8 mouse cellular contexts compared by ENCODE assay signal in genomic region chr2:32082229-32082628, GRCm38 (mm10). TPM values are rescaled to one million over a fixed set of nuclear protein-coding genes. Genes with fewer than 3 reads are reported as not detected.
DNase-seq lines count a peak whose midpoint lies in the region; ATAC-seq and TF ChIP-seq lines count a peak whose summit lies in the region.

No protein-coding gene starts in this region.

- no peak for ATAC-seq in hindbrain, embryonic 14.5 days (ENCODE audit: low FRiP score)
- ATAC-seq in midbrain, embryonic 11.5 days (ENCODE audit: low FRiP score) = no peak
- ATAC-seq in granulocyte monocyte progenitor cell, adult 5-6 weeks (replicated peaks; ENCODE audit: poor library complexity, severe bottlenecking) = no peak

- peak overlapping the region; percentile 69; the same call in 1 of the 2 replicates for H3K9ac ChIP-seq in ES-Bruce4 (ENCODE audit: low read depth, poor library complexity, severe bottlenecking)
- H3K9ac ChIP-seq in hindbrain, embryonic 14.5 days = peak overlapping the region; percentile 63; the same call in 1 of the 2 replicates
- H3K9ac ChIP-seq in midbrain, embryonic 11.5 days (ENCODE audit: low read length) = no peak overlapping the region

- H3K27ac ChIP-seq in heart, embryonic 10.5 days = peak overlapping the region; percentile 96
- H3K27ac ChIP-seq in ES-Bruce4 (ENCODE audit: insufficient read depth, low read length) = no peak overlapping the region
- no peak overlapping the region for H3K27ac ChIP-seq in hindbrain, embryonic 14.5 days
- H3K27ac ChIP-seq in midbrain, embryonic 11.5 days (ENCODE audit: low read depth, low read length) = no peak overlapping the region

- WGBS in heart, embryonic 10.5 days = 20% methylated on average over 2 of the region's 2 CpGs
- WGBS in hindbrain, embryonic 14.5 days = 48% methylated on average over 2 of the region's 2 CpGs
- 41% methylated on average over 2 of the region's 2 CpGs for WGBS in midbrain, embryonic 11.5 days

- H3K4me2 ChIP-seq in hindbrain, embryonic 14.5 days (replicated peaks) = peak overlapping the region; percentile 100
- H3K4me2 ChIP-seq in midbrain, embryonic 11.5 days = peak overlapping the region; percentile 98

- peaks cover 16% of the 10 kb centered on the region for H3K36me3 ChIP-seq in heart, embryonic 10.5 days
- H3K36me3 ChIP-seq in ES-Bruce4 (ENCODE audit: control insufficient read depth, insufficient read depth, low read length, poor library complexity, severe bottlenecking) = no peaks in the 10 kb centered on the region
- H3K36me3 ChIP-seq in hindbrain, embryonic 14.5 days (replicated peaks; ENCODE audit: control insufficient read depth, insufficient read depth) = no peaks in the 10 kb centered on the region
- no peaks in the 10 kb centered on the region for H3K36me3 ChIP-seq in midbrain, embryonic 11.5 days (ENCODE audit: control insufficient read depth, insufficient read depth, low read length)

- peaks cover 33% of the 10 kb centered on the region for H3K27me3 ChIP-seq in heart, embryonic 10.5 days (ENCODE audit: insufficient read depth, poor library complexity, severe bottlenecking)
- no peaks in the 10 kb centered on the region; the same call in 1 of the 2 replicates for H3K27me3 ChIP-seq in ES-Bruce4 (ENCODE audit: control insufficient read depth, insufficient read depth, low read length, poor library complexity, severe bottlenecking)
- H3K27me3 ChIP-seq in hindbrain, embryonic 14.5 days (ENCODE audit: control insufficient read depth, insufficient read depth, low read length) = peaks cover 41% of the 10 kb centered on the region
- H3K27me3 ChIP-seq in midbrain, embryonic 11.5 days (ENCODE audit: control insufficient read depth, insufficient read depth, low read length) = peaks cover 42% of the 10 kb centered on the region

- TF ChIP-seq CTCF in ES-Bruce4 (IDR thresholded peaks at IDR 0.05; ENCODE audit: low read depth, low read length) = no peak

- H3K9me3 ChIP-seq in heart, embryonic 10.5 days = no peaks in the 10 kb centered on the region
- no peaks in the 10 kb centered on the region for H3K9me3 ChIP-seq in ES-Bruce4 (replicated peaks; ENCODE audit: control insufficient read depth, insufficient read depth, low read length, poor library complexity, severe bottlenecking)
- no peaks in the 10 kb centered on the region for H3K9me3 ChIP-seq in hindbrain, embryonic 14.5 days (ENCODE audit: control insufficient read depth, low read length)
- H3K9me3 ChIP-seq in midbrain, embryonic 11.5 days (ENCODE audit: control insufficient read depth, low read length) = no peaks in the 10 kb centered on the region

- TF ChIP-seq EP300 in ES-Bruce4 (IDR thresholded peaks at IDR 0.05; ENCODE audit: insufficient read depth, low read depth, low read length) = no peak

- TF ChIP-seq POLR2A in ES-Bruce4 (IDR thresholded peaks at IDR 0.05; ENCODE audit: insufficient read depth, low read length) = no peak

- DNase-seq in heart, embryonic 10.5 days (ENCODE audit: low spot score) = no peak
- no peak for DNase-seq in heart, adult 9 months (ENCODE audit: low spot score in 2 of 2)
- DNase-seq in hindbrain, embryonic 14.5 days (ENCODE audit: low spot score) = no peak
- no peak for DNase-seq in midbrain, embryonic 11.5 days (ENCODE audit: low spot score, missing footprints)
- DNase-seq in gastrocnemius, adult 8-10 months (ENCODE audit: low spot score in 2 of 2) = no peak
- no peak for DNase-seq in adrenal gland, postnatal 25 days

- H3K4me3 ChIP-seq in heart, embryonic 10.5 days = peak overlapping the region; percentile 89
- peak overlapping the region; percentile 57 for H3K4me3 ChIP-seq in ES-Bruce4 (ENCODE audit: low read depth, low read length)
- H3K4me3 ChIP-seq in hindbrain, embryonic 14.5 days (replicated peaks; ENCODE audit: low read length) = peak overlapping the region; percentile 58
- peak overlapping the region; percentile 60; the same call in 1 of the 2 replicates for H3K4me3 ChIP-seq in midbrain, embryonic 11.5 days (ENCODE audit: low read depth, low read length)

- peaks cover 74% of the 10 kb centered on the region for H3K4me1 ChIP-seq in heart, embryonic 10.5 days
- peaks cover 5% of the 10 kb centered on the region for H3K4me1 ChIP-seq in ES-Bruce4 (ENCODE audit: control insufficient read depth, insufficient read depth, low read length)
- peaks cover 19% of the 10 kb centered on the region for H3K4me1 ChIP-seq in hindbrain, embryonic 14.5 days (replicated peaks; ENCODE audit: control insufficient read depth, insufficient read depth, low read length)
- peaks cover 18% of the 10 kb centered on the region for H3K4me1 ChIP-seq in midbrain, embryonic 11.5 days (ENCODE audit: control insufficient read depth, insufficient read depth, low read length)

RNA-seq across cellular contexts. Expression of gene Fam78a, which starts 2.4 kb away (rescaled TPM):
- 37.7 and 60.1 TPM in 2 replicates for polyA plus RNA-seq in heart, embryonic 10.5 days (2016; fragmentation: Nextera tagmentation; extraction: Ambion mirVana)
- polyA plus RNA-seq in ES-Bruce4 (2011; ENCODE audit: insufficient read depth, insufficient read length, low read depth, missing spikeins) = 1.6 and 3.0 TPM in 2 replicates
- 0.52 and 0.56 TPM in 2 replicates for polyA plus RNA-seq in hindbrain, embryonic 14.5 days (2014; fragmentation: Nextera tagmentation; extraction: Ambion mirVana)
- polyA plus RNA-seq in midbrain, embryonic 11.5 days (2014; fragmentation: Nextera tagmentation; extraction: Ambion mirVana) = 0.60 and 1.3 TPM in 2 replicates
- total RNA-seq in granulocyte monocyte progenitor cell, adult 5-6 weeks (2014; fragmentation: Nextera tagmentation) = 10.9 and 11.9 TPM in 2 replicates
- 6.5 and 8.6 TPM in 2 replicates for total RNA-seq in granulocyte monocyte progenitor cell, adult 5-6 weeks (2017)
- 10 to 100 TPM; 10.8 to 17.5 (median 14.9) TPM for total RNA-seq in gastrocnemius, adult 8-10 months (2022)
- 8.9 and 12.1 TPM in 2 replicates for total RNA-seq in adrenal gland, postnatal 25 days (2021)

RNA-seq across cellular contexts. Expression of gene Plpp7, which starts 13.1 kb away (rescaled TPM):
- polyA plus RNA-seq in heart, embryonic 10.5 days (2016; fragmentation: Nextera tagmentation; extraction: Ambion mirVana) = 10.9 and 12.9 TPM in 2 replicates
- 1.2 TPM in 1 of 2 replicates, not detected in the other for polyA plus RNA-seq in ES-Bruce4 (2011; ENCODE audit: insufficient read depth, insufficient read length, low read depth, missing spikeins)
- polyA plus RNA-seq in hindbrain, embryonic 14.5 days (2014; fragmentation: Nextera tagmentation; extraction: Ambion mirVana) = 22.4 and 27.5 TPM in 2 replicates
- polyA plus RNA-seq in midbrain, embryonic 11.5 days (2014; fragmentation: Nextera tagmentation; extraction: Ambion mirVana) = 5.9 and 7.3 TPM in 2 replicates
- 2.6 TPM in 1 of 2 replicates, not detected in the other for total RNA-seq in granulocyte monocyte progenitor cell, adult 5-6 weeks (2014; fragmentation: Nextera tagmentation)
- 0.56 and 0.77 TPM in 2 replicates for total RNA-seq in granulocyte monocyte progenitor cell, adult 5-6 weeks (2017)
- 100 to 1,000 TPM in 3 of 4 experiments, 10 to 100 TPM in 1; 99.5 to 130 (median 113) TPM for total RNA-seq in gastrocnemius, adult 8-10 months (2022)
- 6.9 TPM in 2 replicates for total RNA-seq in adrenal gland, postnatal 25 days (2021)
